Mouse (Mus musculus): ENCODE measurements at regions not wholly inside any gene's neighbourhood (a gene's known extent, or its start where the extent isn't known, plus 50 kb on each side); places are given as distances from the start of the nearest gene placed in this dataset.

- peaks cover 20% of the 10 kb centered on the region; the same call in 1 of the 2 replicates for H3K4me1 ChIP-seq (ENCODE audit: control insufficient read depth, insufficient read depth, low read length)
- H3K4me3 ChIP-seq (ENCODE audit: low read depth, low read length) = no peak overlapping the region
- H3K36me3 ChIP-seq (ENCODE audit: control insufficient read depth, insufficient read depth, low read length) = no peaks in the 10 kb centered on the region
- 79% methylated on average over 11 of the region's 11 CpGs for WGBS
- no peaks in the 10 kb centered on the region for H3K27me3 ChIP-seq (ENCODE audit: control insufficient read depth, insufficient read depth, low read length)
- no peaks in the 10 kb centered on the region for H3K9me3 ChIP-seq (ENCODE audit: control insufficient read depth, low read length)
- no peak for DNase-seq (ENCODE audit: low spot score)
- no peak overlapping the region for H3K27ac ChIP-seq (ENCODE audit: low read depth, low read length)
- H3K4me2 ChIP-seq (ENCODE audit: low read depth) = no peak overlapping the region
- no peak overlapping the region for H3K9ac ChIP-seq (ENCODE audit: low read length)
- ATAC-seq (ENCODE audit: insufficient read depth, low FRiP score, low TSS enrichment) = no peak
Measured at GRCm38 (mm10) chr11:112990751-112991150, 208.7 kb downstream of the Sox9 start.

- H3K9ac ChIP-seq (ENCODE audit: low read length) = no peak overlapping the region; the same call in 1 of the 2 replicates
- no peak for ATAC-seq (ENCODE audit: insufficient read depth, low FRiP score, low TSS enrichment)
- H3K4me2 ChIP-seq (ENCODE audit: low read depth) = no peak overlapping the region
- H3K27me3 ChIP-seq (ENCODE audit: control insufficient read depth, insufficient read depth, low read length) = no peaks in the 10 kb centered on the region
- 41% methylated on average over 13 of the region's 13 CpGs for WGBS
- no peaks in the 10 kb centered on the region for H3K9me3 ChIP-seq (ENCODE audit: control insufficient read depth, low read length)
- no peak for DNase-seq (ENCODE audit: low spot score)
- H3K4me1 ChIP-seq (ENCODE audit: control insufficient read depth, insufficient read depth, low read length) = peaks cover 20% of the 10 kb centered on the region; the same call in 1 of the 2 replicates
- no peak overlapping the region for H3K27ac ChIP-seq (ENCODE audit: low read depth, low read length)
- H3K36me3 ChIP-seq (ENCODE audit: control insufficient read depth, insufficient read depth, low read length) = no peaks in the 10 kb centered on the region
- no peak overlapping the region for H3K4me3 ChIP-seq (ENCODE audit: low read depth, low read length)
Measured at GRCm38 (mm10) chr11:112991862-112992261, 209.8 kb downstream of the Sox9 start.

- Histone ChIP-seq H3K36me3 (ENCODE audit: control insufficient read depth, insufficient read depth, low read length) (no peaks in the 10 kb centered on the region), H3K27me3 (ENCODE audit: control insufficient read depth, insufficient read depth, low read length) (no peaks in the 10 kb centered on the region), H3K4me3 (ENCODE audit: low read depth, low read length) (no peak overlapping the region), H3K4me1 (ENCODE audit: control insufficient read depth, insufficient read depth, low read length) (no peaks in the 10 kb centered on the region), H3K4me2 (ENCODE audit: low read depth) (no peak overlapping the region), H3K9ac (ENCODE audit: low read length) (no peak overlapping the region), H3K27ac (ENCODE audit: low read depth, low read length) (no peak overlapping the region), H3K9me3 (ENCODE audit: control insufficient read depth, low read length) (no peaks in the 10 kb centered on the region)
- ATAC-seq (ENCODE audit: insufficient read depth, low FRiP score, low TSS enrichment) (no peak), DNase-seq (ENCODE audit: low spot score) (no peak)
- WGBS = 57% methylated on average over 5 of the region's 5 CpGs
Measured at GRCm38 (mm10) chr11:112998777-112999583, 217.0 kb downstream of the Sox9 start.

- WGBS = 83% methylated on average over 6 of the region's 6 CpGs
- ATAC-seq (ENCODE audit: insufficient read depth, low FRiP score, low TSS enrichment) (no peak), DNase-seq (ENCODE audit: low spot score) (no peak)
- Histone ChIP-seq H3K27me3 (ENCODE audit: control insufficient read depth, insufficient read depth, low read length) (no peaks in the 10 kb centered on the region), H3K27ac (ENCODE audit: low read depth, low read length) (no peak overlapping the region), H3K4me1 (ENCODE audit: control insufficient read depth, insufficient read depth, low read length) (no peaks in the 10 kb centered on the region), H3K36me3 (ENCODE audit: control insufficient read depth, insufficient read depth, low read length) (no peaks in the 10 kb centered on the region), H3K9ac (ENCODE audit: low read length) (no peak overlapping the region), H3K4me3 (ENCODE audit: low read depth, low read length) (no peak overlapping the region), H3K4me2 (ENCODE audit: low read depth) (no peak overlapping the region), H3K9me3 (ENCODE audit: control insufficient read depth, low read length) (no peaks in the 10 kb centered on the region)
Measured at GRCm38 (mm10) chr11:113001071-113001470, 219.0 kb downstream of the Sox9 start.

GRCm38 (mm10) chr11:113005895-113006294, 223.9 kb downstream of the Sox9 start:
- Histone ChIP-seq H3K4me1 (ENCODE audit: control insufficient read depth, insufficient read depth, low read length) (no peaks in the 10 kb centered on the region), H3K9me3 (ENCODE audit: control insufficient read depth, low read length) (no peaks in the 10 kb centered on the region), H3K27me3 (ENCODE audit: control insufficient read depth, insufficient read depth, low read length) (no peaks in the 10 kb centered on the region), H3K4me2 (ENCODE audit: low read depth) (no peak overlapping the region), H3K9ac (ENCODE audit: low read length) (no peak overlapping the region), H3K36me3 (ENCODE audit: control insufficient read depth, insufficient read depth, low read length) (no peaks in the 10 kb centered on the region), H3K4me3 (ENCODE audit: low read depth, low read length) (no peak overlapping the region), H3K27ac (ENCODE audit: low read depth, low read length) (no peak overlapping the region)
- no peak for DNase-seq (ENCODE audit: low spot score)
- WGBS = 85% methylated on average over 9 of the region's 9 CpGs
- no peak for ATAC-seq (ENCODE audit: insufficient read depth, low FRiP score, low TSS enrichment)

GRCm38 (mm10) chr11:113008521-113008920, 226.5 kb downstream of the Sox9 start:
- Histone ChIP-seq H3K36me3 (ENCODE audit: control insufficient read depth, insufficient read depth, low read length) (no peaks in the 10 kb centered on the region), H3K27me3 (ENCODE audit: control insufficient read depth, insufficient read depth, low read length) (no peaks in the 10 kb centered on the region), H3K9ac (ENCODE audit: low read length) (no peak overlapping the region), H3K4me2 (ENCODE audit: low read depth) (no peak overlapping the region), H3K4me3 (ENCODE audit: low read depth, low read length) (no peak overlapping the region), H3K9me3 (ENCODE audit: control insufficient read depth, low read length) (no peaks in the 10 kb centered on the region), H3K27ac (ENCODE audit: low read depth, low read length) (no peak overlapping the region), H3K4me1 (ENCODE audit: control insufficient read depth, insufficient read depth, low read length) (no peaks in the 10 kb centered on the region)
- ATAC-seq (ENCODE audit: insufficient read depth, low FRiP score, low TSS enrichment) (no peak), DNase-seq (ENCODE audit: low spot score) (no peak)
- 81% methylated on average over 4 of the region's 4 CpGs for WGBS

GRCm38 (mm10) chr11:113009376-113009775, 227.4 kb downstream of the Sox9 start:
- Histone ChIP-seq H3K27ac (ENCODE audit: low read depth, low read length) (no peak overlapping the region), H3K4me1 (ENCODE audit: control insufficient read depth, insufficient read depth, low read length) (no peaks in the 10 kb centered on the region)
- ATAC-seq (ENCODE audit: insufficient read depth, low FRiP score, low TSS enrichment) = no peak

GRCm38 (mm10) chr11:113010906-113011305, 228.9 kb downstream of the Sox9 start:
- Histone ChIP-seq H3K36me3 (ENCODE audit: control insufficient read depth, insufficient read depth, low read length) (no peaks in the 10 kb centered on the region), H3K27ac (ENCODE audit: low read depth, low read length) (no peak overlapping the region), H3K9ac (ENCODE audit: low read length) (no peak overlapping the region), H3K4me3 (ENCODE audit: low read depth, low read length) (no peak overlapping the region), H3K4me2 (ENCODE audit: low read depth) (no peak overlapping the region), H3K9me3 (ENCODE audit: control insufficient read depth, low read length) (no peaks in the 10 kb centered on the region), H3K4me1 (ENCODE audit: control insufficient read depth, insufficient read depth, low read length) (peaks cover 3% of the 10 kb centered on the region; the same call in 1 of the 2 replicates), H3K27me3 (ENCODE audit: control insufficient read depth, insufficient read depth, low read length) (no peaks in the 10 kb centered on the region)
- WGBS = 89% methylated on average over 5 of the region's 5 CpGs
- ATAC-seq (ENCODE audit: insufficient read depth, low FRiP score, low TSS enrichment) (no peak), DNase-seq (ENCODE audit: low spot score) (no peak)

More at GRCm38 (mm10) chr11:113009376-113009775, 227.4 kb downstream of the Sox9 start:
- WGBS = 90% methylated on average over 6 of the region's 6 CpGs
- DNase-seq (ENCODE audit: low spot score) = no peak
- H3K4me2 ChIP-seq (ENCODE audit: low read depth) = no peak overlapping the region
- H3K9me3 ChIP-seq (ENCODE audit: control insufficient read depth, low read length) = no peaks in the 10 kb centered on the region
- no peaks in the 10 kb centered on the region for H3K36me3 ChIP-seq (ENCODE audit: control insufficient read depth, insufficient read depth, low read length)
- no peaks in the 10 kb centered on the region for H3K27me3 ChIP-seq (ENCODE audit: control insufficient read depth, insufficient read depth, low read length)
- no peak overlapping the region for H3K4me3 ChIP-seq (ENCODE audit: low read depth, low read length)
- no peak overlapping the region for H3K9ac ChIP-seq (ENCODE audit: low read length)
